Mouse (Mus musculus) lung, embryonic 15.5 days (tissue): ENCODE measurements at regions not wholly inside any gene's neighbourhood (a gene's known extent, or its start where the extent isn't known, plus 50 kb on each side); places are given as distances from the start of the nearest gene placed in this dataset.

Source experiments
- ATAC-seq: fragments of 200-750 bp; cut with Nextera tagmentation; 2 replicates; pipeline ENCODE4 v1.8.0; 2017; ENCODE audit warnings: moderate number of reproducible peaks, borderline replicate concordance; ENCODE audit not compliant: low FRiP score, low TSS enrichment; ENCODE audit errors: extremely low read depth
- H3K27ac ChIP-seq: fragments of 300-500 bp; sonication (generic); 2 replicates; pipeline ENCODE4 v1.5.1; 2015; ENCODE audit warnings: moderate library complexity, mild to moderate bottlenecking, inconsistent platforms
- H3K27me3 ChIP-seq: fragments of 300-500 bp; sonication (generic); 2 replicates; pipeline ENCODE4 v1.6.1; 2015; ENCODE audit warnings: inconsistent platforms
- H3K36me3 ChIP-seq: fragments of 300-500 bp; sonication (generic); 2 replicates; pipeline ENCODE4 v1.6.1; 2015; ENCODE audit warnings: inconsistent platforms
- H3K4me1 ChIP-seq: fragments of 300-500 bp; sonication (generic); 2 replicates; pipeline ENCODE4 v1.6.1; 2015; ENCODE audit warnings: inconsistent platforms
- H3K4me2 ChIP-seq: fragments of 300-500 bp; sonication (generic); 2 replicates; pipeline ENCODE4 v1.6.1; 2015; ENCODE audit warnings: inconsistent platforms, mild to moderate bottlenecking, moderate library complexity
- H3K4me3 ChIP-seq: fragments of 300-500 bp; sonication (generic); 2 replicates; pipeline ENCODE4 v1.5.1; 2015; ENCODE audit warnings: mild to moderate bottlenecking, inconsistent platforms
- H3K9ac ChIP-seq: fragments of 300-500 bp; sonication (generic); 2 replicates; pipeline ENCODE4 v1.6.1; 2015; ENCODE audit warnings: inconsistent platforms
- H3K9me3 ChIP-seq: fragments of 300-500 bp; sonication (generic); 2 replicates; pipeline ENCODE4 v1.6.1; 2016; ENCODE audit warnings: inconsistent platforms
- WGBS: fragments of 180-500 bp; shearing (Covaris S2); methylation state at CpG from one replicate; pipeline ENCODE4 v1.1.7; 2015; 5-methylcytosine and 5-hydroxymethylcytosine counted together

DNA sequence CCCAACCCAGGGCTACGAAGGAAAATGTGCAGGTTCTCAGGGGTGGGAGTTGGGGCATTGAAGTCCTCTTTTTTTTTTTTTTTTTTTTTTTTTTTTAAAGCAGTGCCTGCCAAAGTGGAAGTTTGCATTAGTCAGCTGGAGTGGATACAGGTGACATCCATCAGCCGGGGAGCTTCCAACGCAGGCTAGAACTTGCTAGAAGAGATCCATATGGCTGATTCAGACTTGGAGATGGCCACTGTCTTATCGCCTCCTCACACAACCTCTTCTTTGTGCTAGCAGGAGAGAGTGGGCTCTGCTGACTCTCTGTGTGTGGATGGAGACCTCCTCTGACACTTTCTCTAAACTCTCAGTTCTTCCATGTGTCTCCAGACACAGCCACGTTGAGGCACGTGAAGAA lies 53.9 kb upstream of the Neurl1b start:
- Histone ChIP-seq H3K27ac (peak overlapping the region; percentile 42; the same call in 1 of the 2 replicates), H3K9me3 (no peaks in the 10 kb centered on the region), H3K4me3 (no peak overlapping the region), H3K27me3 (no peaks in the 10 kb centered on the region), H3K4me2 (no peak overlapping the region), H3K9ac (no peak overlapping the region), H3K4me1 (peaks cover 64% of the 10 kb centered on the region), H3K36me3 (no peaks in the 10 kb centered on the region)
- 29% methylated on average over 6 of the region's 6 CpGs for WGBS
- no peak for ATAC-seq

DNA sequence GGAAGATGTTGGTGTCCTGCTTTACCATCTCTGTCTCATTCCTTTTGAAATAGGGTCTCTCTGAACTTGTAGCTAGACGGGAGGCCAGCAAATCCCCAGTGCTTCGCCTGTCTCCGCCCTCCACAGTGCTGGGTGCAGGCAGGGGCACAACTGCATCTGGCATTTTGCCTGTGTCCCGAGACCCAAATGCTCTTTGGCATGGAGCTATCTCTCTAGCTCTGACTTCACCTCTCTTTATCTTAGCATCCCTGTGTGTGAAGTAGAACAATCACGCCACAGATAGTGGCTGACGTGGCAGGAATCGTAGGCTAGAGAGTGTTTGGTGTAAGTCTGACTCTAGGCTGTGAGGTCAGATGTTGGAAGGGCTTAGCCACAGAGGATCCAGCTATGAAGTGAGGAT lies 53.2 kb upstream of the Neurl1b start:
- Histone ChIP-seq H3K9ac (no peak overlapping the region), H3K9me3 (no peaks in the 10 kb centered on the region), H3K4me1 (peaks cover 71% of the 10 kb centered on the region), H3K27me3 (no peaks in the 10 kb centered on the region), H3K36me3 (no peaks in the 10 kb centered on the region), H3K27ac (peak overlapping the region; percentile 42), H3K4me2 (no peak overlapping the region), H3K4me3 (no peak overlapping the region)
- no peak for ATAC-seq
- 45% methylated on average over 7 of the region's 7 CpGs for WGBS

DNA sequence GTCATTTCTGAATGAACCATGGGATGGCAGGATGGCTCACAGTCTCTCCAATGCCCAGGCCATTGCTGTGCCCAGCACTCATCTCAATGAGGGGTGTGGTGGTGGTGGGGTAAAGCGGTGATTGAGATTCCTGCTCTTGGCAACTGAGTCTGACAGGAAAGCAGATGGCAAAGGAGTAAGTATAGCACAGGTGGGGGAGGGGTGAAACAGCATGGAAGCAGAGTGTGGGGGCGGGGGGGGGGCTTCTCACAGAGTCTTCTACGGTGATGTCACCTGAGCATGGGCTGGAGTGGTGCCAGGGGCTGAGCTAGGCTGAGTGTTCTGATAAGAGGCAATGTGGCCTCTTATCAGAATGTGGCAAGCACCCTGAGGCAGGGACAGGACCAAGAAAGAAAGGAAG lies 52.6 kb upstream of the Neurl1b start:
- Histone ChIP-seq H3K4me2 (no peak overlapping the region), H3K9ac (no peak overlapping the region), H3K4me3 (no peak overlapping the region), H3K36me3 (no peaks in the 10 kb centered on the region), H3K9me3 (no peaks in the 10 kb centered on the region), H3K4me1 (peaks cover 77% of the 10 kb centered on the region), H3K27ac (peak overlapping the region; percentile 14; the same call in 1 of the 2 replicates), H3K27me3 (no peaks in the 10 kb centered on the region)
- no peak for ATAC-seq
- WGBS, result 34% methylated on average over 3 of the region's 3 CpGs

DNA sequence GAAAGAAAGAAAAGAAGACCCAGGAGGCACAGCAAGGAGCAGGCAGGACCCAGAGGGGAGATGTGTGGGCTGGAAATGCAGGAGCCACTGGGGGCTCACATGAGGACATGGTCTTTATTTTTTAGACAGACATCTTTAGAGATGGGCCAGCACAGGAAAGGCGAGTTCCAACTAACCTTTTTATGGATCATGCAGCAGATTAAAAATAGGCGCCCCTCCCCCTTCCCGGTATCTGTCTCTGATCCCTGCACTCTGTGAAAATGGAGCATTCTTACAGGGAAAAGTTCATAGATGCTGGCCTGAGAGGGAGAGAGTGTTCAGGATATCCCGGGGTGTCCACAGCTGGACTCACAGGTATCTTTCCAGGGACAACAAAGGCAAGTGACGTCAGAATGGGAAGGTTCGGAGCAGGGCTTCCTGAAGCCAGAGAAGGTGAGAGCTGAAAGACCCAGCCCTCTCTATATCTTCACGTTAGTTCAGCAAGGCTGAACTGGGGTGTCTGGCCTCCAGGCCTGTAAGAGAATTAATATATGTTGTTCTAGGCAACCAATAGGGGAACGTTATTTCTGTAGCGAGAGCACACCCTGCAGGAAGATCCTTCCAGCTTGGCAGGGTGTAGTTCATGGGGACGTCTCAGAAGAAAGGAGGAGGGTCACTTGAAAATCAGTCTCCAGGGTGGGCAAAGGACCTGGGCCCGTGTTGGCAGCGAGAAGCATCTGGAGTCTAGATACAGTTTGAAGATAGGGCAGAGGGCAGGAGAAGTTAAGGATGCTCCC lies 51.9 kb upstream of the Neurl1b start:
- H3K4me3 ChIP-seq, result no peak overlapping the region
- no peak overlapping the region for H3K9ac ChIP-seq
- no peaks in the 10 kb centered on the region for H3K36me3 ChIP-seq
- ATAC-seq, result no peak
- H3K9me3 ChIP-seq, result no peaks in the 10 kb centered on the region
- no peak overlapping the region for H3K27ac ChIP-seq
- WGBS, result 39% methylated on average over 12 of the region's 12 CpGs
- no peak overlapping the region; the same call in 1 of the 2 replicates for H3K4me2 ChIP-seq
- H3K27me3 ChIP-seq, result no peaks in the 10 kb centered on the region
- peaks cover 78% of the 10 kb centered on the region for H3K4me1 ChIP-seq

DNA sequence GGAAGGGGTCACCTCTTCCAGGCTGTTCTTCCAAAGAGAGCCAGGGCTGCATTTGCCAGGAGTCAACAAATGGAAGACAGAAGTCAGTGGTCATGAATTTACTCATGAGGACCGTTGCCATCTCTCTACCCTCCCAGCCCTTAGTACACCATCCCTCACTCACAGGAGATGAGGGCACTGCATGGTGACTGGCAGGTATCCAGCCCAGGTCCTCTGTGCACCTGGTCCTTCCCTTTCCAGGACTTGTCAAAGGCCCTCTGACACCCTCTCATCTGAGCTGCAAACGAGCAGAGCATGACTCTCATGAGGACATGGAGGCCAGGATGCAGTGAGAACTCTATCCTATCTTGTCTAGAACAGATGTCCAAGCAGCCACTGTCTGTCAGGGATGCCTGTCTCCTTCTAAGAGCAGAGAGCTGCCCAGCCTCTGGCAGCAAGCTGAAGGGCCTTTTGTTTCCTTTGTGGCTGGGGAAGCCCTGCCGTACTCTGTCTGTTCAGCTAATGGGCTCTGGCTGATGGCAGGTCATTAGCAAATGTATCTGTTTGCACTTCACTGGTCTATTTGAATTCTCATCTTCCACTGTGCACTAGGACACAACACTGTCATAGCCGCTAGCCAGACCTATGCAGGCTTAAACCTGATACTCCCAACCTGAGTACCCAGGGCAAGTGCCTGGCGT lies 50.6 kb upstream of the Neurl1b start:
- H3K27ac ChIP-seq, result no peak overlapping the region
- H3K4me3 ChIP-seq, result no peak overlapping the region
- no peak overlapping the region for H3K4me2 ChIP-seq
- no peak for ATAC-seq
- H3K36me3 ChIP-seq, result no peaks in the 10 kb centered on the region
- peaks cover 85% of the 10 kb centered on the region for H3K4me1 ChIP-seq
- no peaks in the 10 kb centered on the region for H3K27me3 ChIP-seq
- 60% methylated on average over 5 of the region's 5 CpGs for WGBS
- H3K9me3 ChIP-seq, result no peaks in the 10 kb centered on the region
- H3K9ac ChIP-seq, result no peak overlapping the region
